Mouse (Mus musculus) MEL-GATA-1-ER (cell line): ENCODE data around the gene Pank3.
"Not testable (repeated sequence)": the region's sequence is repeated elsewhere in the genome, so short reads cannot be mapped to it uniquely, and the experiment has no call there.

Experiments
- DNase-seq: peaks from one replicate; pipeline ENCODE4 v3.0.0-alpha.2; 2012; ENCODE audit warnings: low read depth; ENCODE audit errors: extremely low read depth

Pank3 gene

GRCm38 (mm10) chr11:35840282-35840681 is 71.0 kb downstream of the Pank3 start:
- no peak for DNase-seq

- DNase-seq: not testable (repeated sequence)
Observed at GRCm38 (mm10) chr11:35840806-35841205, 71.5 kb downstream of the Pank3 start.
